ENCODE assay signal across 9 mouse cellular contexts in genomic region chr9:44708429-44708765, GRCm38 (mm10). TPM values are rescaled to one million over a fixed set of nuclear protein-coding genes. Genes with fewer than 3 reads are reported as not detected.
DNase-seq lines count a peak whose midpoint lies in the region; ATAC-seq lines count a peak whose summit lies in the region.
"Had no signal": no experiment of that assay in that cellular context is flagged by ENCODE, and none has a peak within 500 bp of the region (broad histone marks: within the 10 kb centered on the region; RNA-seq: fewer than 3 reads in every experiment).

No protein-coding gene starts in this region.

- H3K27ac ChIP-seq in heart, embryonic 14.5 days (replicated peaks in 1 of 2; ENCODE audit: control insufficient read depth in 1 of 2, insufficient read depth in 1 of 2, low read depth in 2 of 2, low read length in 2 of 2), result peak overlapping the region; percentile 27 to 61; a peak in 1 of 4 replicates
- peak overlapping the region; percentile 57; the same call in 1 of the 2 replicates for H3K27ac ChIP-seq in kidney, embryonic 16.5 days (ENCODE audit: low read length)

- peak overlapping the region; percentile 50 to 54 for H3K4me3 ChIP-seq in heart, embryonic 14.5 days (ENCODE audit: control insufficient read depth in 1 of 2, insufficient read depth in 1 of 2, low read depth in 1 of 2, low read length in 2 of 2)
- peak overlapping the region; percentile 53 for H3K4me3 ChIP-seq in kidney, embryonic 16.5 days (ENCODE audit: low read length)

- peaks cover 14 to 18% of the 10 kb centered on the region in 2 experiments for H3K4me1 ChIP-seq in heart, embryonic 14.5 days (ENCODE audit: control insufficient read depth in 2 of 2, insufficient read depth in 2 of 2, low read length in 2 of 2)
- H3K4me1 ChIP-seq in kidney, embryonic 16.5 days (ENCODE audit: insufficient read depth, low read length), result peaks cover 16% of the 10 kb centered on the region

- peak overlapping the region; percentile 82 for H3K4me2 ChIP-seq in heart, embryonic 14.5 days (ENCODE audit: low read length)
- H3K4me2 ChIP-seq in kidney, embryonic 16.5 days (replicated peaks; ENCODE audit: low read depth, low read length), result peak overlapping the region; percentile 65

- H3K27me3 ChIP-seq in heart, embryonic 14.5 days (ENCODE audit: control insufficient read depth, insufficient read depth, low read length), result no peaks in the 10 kb centered on the region
- no peaks in the 10 kb centered on the region for H3K27me3 ChIP-seq in kidney, embryonic 16.5 days (ENCODE audit: insufficient read depth, low read length)

- H3K9me3 ChIP-seq in heart, embryonic 14.5 days (ENCODE audit: control insufficient read depth, low read length), result no peaks in the 10 kb centered on the region
- no peaks in the 10 kb centered on the region for H3K9me3 ChIP-seq in kidney, embryonic 16.5 days (ENCODE audit: low read length)

- DNase-seq in cerebellum, postnatal 10 days, result peak; percentile 78 to 86
- no peak for DNase-seq in cerebellum, adult 11-12 months
- peak; percentile 78 for DNase-seq in lung, postnatal 25 days (ENCODE audit: low spot score)
- peak; percentile 70 for DNase-seq in skeletal muscle tissue, adult 2 months (ENCODE audit: low read depth, low spot score)
- DNase-seq in frontal cortex, postnatal 14 days (ENCODE audit: low spot score in 2 of 2), result no peak

- WGBS in heart, embryonic 14.5 days, result 2% methylated on average over 23 of the region's 24 CpGs
- 2% methylated on average over 23 of the region's 24 CpGs for WGBS in kidney, embryonic 16.5 days

- H3K9ac ChIP-seq in heart, embryonic 14.5 days (ENCODE audit: low read length), result peak overlapping the region; percentile 69
- peak overlapping the region; percentile 58 for H3K9ac ChIP-seq in kidney, embryonic 16.5 days (replicated peaks; ENCODE audit: low read length)

- ATAC-seq in erythroblast, adult 5-6 weeks (replicated peaks; ENCODE audit: low FRiP score, poor library complexity, severe bottlenecking), result 0 out of 2 replicates have a peak, but pooled peaks have one; percentile 45
- ATAC-seq in heart, embryonic 14.5 days (ENCODE audit: insufficient number of reproducible peaks, insufficient read depth, low FRiP score, low read depth), result peak; percentile 83
- ATAC-seq in kidney, embryonic 16.5 days (ENCODE audit: low FRiP score, low TSS enrichment), result peak; percentile 87

- H3K36me3 ChIP-seq in heart, embryonic 14.5 days (ENCODE audit: control insufficient read depth, insufficient read depth, low read length), result peaks cover 78% of the 10 kb centered on the region
- peaks cover 41% of the 10 kb centered on the region for H3K36me3 ChIP-seq in kidney, embryonic 16.5 days (ENCODE audit: insufficient read depth, low read length)

RNA-seq across cellular contexts. Expression of gene Phldb1, which starts 26.6 kb away (rescaled TPM):
- total RNA-seq in erythroblast, adult 5-6 weeks (2015; ENCODE audit: low replicate concordance), result 0.42 and 6.1 TPM in 2 replicates
- total RNA-seq in erythroblast, adult 5-6 weeks (2017; ENCODE audit: low replicate concordance), result 2.9 TPM in 2 replicates
- polyA plus RNA-seq in heart, embryonic 14.5 days (2014; fragmentation: Nextera tagmentation; extraction: Ambion mirVana), result 23.2 and 25.4 TPM in 2 replicates
- polyA plus RNA-seq in kidney, embryonic 16.5 days (2015; fragmentation: Nextera tagmentation; extraction: Ambion mirVana), result 37.0 and 37.6 TPM in 2 replicates

RNA-seq across cellular contexts. Expression of gene Treh, which starts 35.4 kb away (rescaled TPM):
- total RNA-seq in erythroblast, adult 5-6 weeks (2015; ENCODE audit: low replicate concordance), result not detected in 2 replicates
- not detected in 2 replicates for total RNA-seq in erythroblast, adult 5-6 weeks (2017; ENCODE audit: low replicate concordance)
- not detected in 2 replicates for polyA plus RNA-seq in heart, embryonic 14.5 days (2014; fragmentation: Nextera tagmentation; extraction: Ambion mirVana)
- 0.17 TPM in 1 of 2 replicates, not detected in the other for polyA plus RNA-seq in kidney, embryonic 16.5 days (2015; fragmentation: Nextera tagmentation; extraction: Ambion mirVana)
- total RNA-seq: layer of hippocampus, postnatal 36 days had no signal

RNA-seq across cellular contexts. Expression of gene Arcn1, which starts 59.2 kb away (rescaled TPM):
- total RNA-seq in erythroblast, adult 5-6 weeks (2015; ENCODE audit: low replicate concordance), result 52.6 and 60.4 TPM in 2 replicates
- 66.1 and 94.8 TPM in 2 replicates for total RNA-seq in erythroblast, adult 5-6 weeks (2017; ENCODE audit: low replicate concordance)
- 126 and 131 TPM in 2 replicates for polyA plus RNA-seq in heart, embryonic 14.5 days (2014; fragmentation: Nextera tagmentation; extraction: Ambion mirVana)
- polyA plus RNA-seq in kidney, embryonic 16.5 days (2015; fragmentation: Nextera tagmentation; extraction: Ambion mirVana), result 217 and 219 TPM in 2 replicates

RNA-seq across cellular contexts. Expression of gene Ift46, which starts 59.3 kb away (rescaled TPM):
- 62.1 and 85.9 TPM in 2 replicates for total RNA-seq in erythroblast, adult 5-6 weeks (2015; ENCODE audit: low replicate concordance)
- 40.4 and 54.4 TPM in 2 replicates for total RNA-seq in erythroblast, adult 5-6 weeks (2017; ENCODE audit: low replicate concordance)
- 67.7 and 73.8 TPM in 2 replicates for polyA plus RNA-seq in heart, embryonic 14.5 days (2014; fragmentation: Nextera tagmentation; extraction: Ambion mirVana)
- polyA plus RNA-seq in kidney, embryonic 16.5 days (2015; fragmentation: Nextera tagmentation; extraction: Ambion mirVana), result 100 and 111 TPM in 2 replicates

Comparison
In these comparisons a context has a peak if more than half of its experiments do, and no peak if none do; other contexts are left out.
1. DNase-seq: peak in cerebellum, postnatal 10 days (2 of 2), lung, postnatal 25 days (single experiment) and skeletal muscle tissue, adult 2 months (single experiment); none in cerebellum, adult 11-12 months (single experiment) and frontal cortex, postnatal 14 days (0 of 2).
2. Peak in every context shown above with its lines, with median percentiles within 50 percentile points of each other: ATAC-seq.